Mouse (Mus musculus): ENCODE measurements around the gene C1qtnf1.

DNA sequence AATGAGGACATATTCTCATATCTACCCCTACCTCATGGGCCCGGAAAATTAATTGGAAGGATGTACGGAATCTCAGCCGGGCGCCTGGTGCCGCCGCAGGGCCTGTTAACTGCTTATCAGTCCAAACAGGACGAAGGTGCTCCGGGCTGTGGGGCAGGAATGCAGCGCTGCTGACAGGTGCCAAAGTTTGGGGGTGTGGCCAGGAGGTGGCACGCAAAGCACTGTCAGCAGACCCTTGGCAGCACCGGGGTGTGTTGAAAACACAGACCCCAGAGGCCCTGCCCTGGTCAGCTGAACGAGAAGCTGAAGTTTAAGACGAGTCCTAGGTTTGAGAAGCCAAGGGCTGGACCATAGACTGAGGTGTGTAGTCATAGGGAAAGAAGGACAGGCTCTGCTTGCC, 14.7 kb downstream of the C1qtnf1 start:
- no peak for TF ChIP-seq POLR2A (IDR thresholded peaks at IDR 0.05; ENCODE audit: borderline replicate concordance, control insufficient read depth, low read depth, low read length)
- TF ChIP-seq CTCF (IDR thresholded peaks at IDR 0.05; ENCODE audit: control insufficient read depth, insufficient read depth, low read length) = no peak

Measured in bone marrow, adult 2 months (tissue).